Mouse (Mus musculus): Measurements from ENCODE around the gene Arnt2. TPM values are rescaled to one million over a fixed set of nuclear protein-coding genes. Genes with fewer than 3 reads are reported as not detected.

The Arnt2 gene
- polyA plus RNA-seq, 1 experiment from 2014 or later: 15.9 TPM

DNA sequence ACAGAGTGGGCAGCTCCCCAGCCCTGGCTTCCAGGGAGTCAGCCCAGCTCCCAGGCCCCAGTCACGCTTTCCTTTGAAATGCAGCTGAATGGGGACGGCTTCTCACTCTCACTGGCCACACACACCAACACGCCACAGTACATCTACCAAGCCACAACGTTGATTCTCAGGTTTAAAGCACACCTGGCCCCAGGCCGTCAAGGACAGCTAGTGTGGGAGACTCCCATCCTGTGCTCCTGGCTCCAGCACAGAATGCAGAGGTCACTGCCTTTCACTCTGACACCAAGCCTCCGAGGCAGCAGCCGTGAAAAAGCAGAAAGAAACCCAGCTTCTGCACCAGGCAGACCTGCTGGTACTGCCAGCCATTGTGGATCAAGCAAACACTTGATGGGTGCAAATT, 160.6 kb downstream of the Arnt2 start:
- 47% methylated on average over 7 of the region's 7 CpGs for WGBS
- Histone ChIP-seq H3K4me3 (no peak overlapping the region), H3K36me3 (peaks cover 43% of the 10 kb centered on the region), H3K27me3 (no peaks in the 10 kb centered on the region), H3K27ac (no peak overlapping the region), H3K4me1 (peaks cover 7% of the 10 kb centered on the region; the same call in 1 of the 2 replicates), H3K9ac (no peak overlapping the region), H3K9me3 (no peaks in the 10 kb centered on the region), H3K4me2 (replicated peaks) (no peak overlapping the region)
- ATAC-seq (ENCODE audit: low FRiP score, low read depth): no peak

DNA sequence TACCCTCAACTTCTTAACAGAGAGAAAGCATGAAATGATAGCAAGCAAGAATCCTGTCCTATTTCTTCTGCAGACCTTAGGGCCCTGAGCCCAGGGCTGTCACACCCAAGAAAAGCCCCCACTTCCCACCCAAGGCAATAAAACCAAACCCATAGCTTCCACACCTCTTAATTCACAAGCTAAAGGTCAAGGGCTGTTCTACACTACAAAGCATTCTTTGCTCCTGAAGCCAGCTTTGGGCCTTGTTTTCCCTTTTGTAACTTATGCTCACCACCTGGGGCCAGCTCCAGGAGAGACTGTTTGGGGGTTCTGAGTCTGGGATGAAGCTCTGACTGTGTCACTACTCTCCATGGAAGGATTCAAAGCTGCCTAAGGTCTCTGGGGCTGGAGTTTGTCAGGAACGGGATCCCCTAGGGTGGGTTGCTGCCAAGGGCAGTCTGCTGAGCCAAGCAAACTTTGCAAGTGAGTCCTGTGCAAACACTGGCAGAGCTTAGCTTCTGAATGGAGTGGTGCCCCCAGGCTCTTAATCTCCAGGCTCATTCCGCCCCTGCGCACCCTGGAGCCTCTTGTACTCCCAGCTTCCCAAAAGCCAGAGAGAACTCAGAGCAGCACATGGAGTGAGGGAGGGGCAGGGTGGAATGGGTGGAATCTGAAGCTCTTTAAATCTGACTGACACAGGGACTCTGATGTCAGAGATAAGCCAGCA, 161.9 kb downstream of the Arnt2 start:
- H3K36me3 ChIP-seq: peaks cover 35% of the 10 kb centered on the region
- H3K4me2 ChIP-seq (replicated peaks): no peak overlapping the region
- H3K4me3 ChIP-seq: no peak overlapping the region
- no peak overlapping the region for H3K9ac ChIP-seq
- peaks cover 7% of the 10 kb centered on the region; the same call in 1 of the 2 replicates for H3K4me1 ChIP-seq
- ATAC-seq (ENCODE audit: low FRiP score, low read depth): 0 out of 2 replicates have a peak, but pooled peaks have one; percentile 32
- peak overlapping the region; percentile 10; the same call in 1 of the 2 replicates for H3K27ac ChIP-seq
- no peaks in the 10 kb centered on the region for H3K27me3 ChIP-seq
- 37% methylated on average over 3 of the region's 3 CpGs for WGBS
- no peaks in the 10 kb centered on the region for H3K9me3 ChIP-seq

DNA sequence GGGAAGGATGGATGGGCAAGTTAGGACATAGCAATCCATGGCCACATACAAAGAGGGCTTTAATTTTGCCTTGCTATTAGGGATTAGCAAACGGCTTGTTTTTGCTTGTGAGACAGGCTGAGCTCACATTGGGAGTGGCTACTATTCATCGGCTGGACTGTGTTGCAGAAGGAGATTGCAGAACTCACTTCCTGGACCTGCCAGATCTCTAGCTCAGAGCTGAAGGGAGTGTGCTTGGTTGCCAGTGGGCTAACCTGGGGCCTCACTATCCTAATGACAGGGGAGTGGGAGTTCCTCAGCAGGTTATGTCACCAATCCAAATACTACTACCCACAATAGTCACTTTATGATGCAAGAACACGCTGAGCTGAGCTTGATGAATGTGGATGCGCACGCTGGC, 163.1 kb downstream of the Arnt2 start:
- no peak for ATAC-seq (ENCODE audit: low FRiP score, low read depth)
- no peaks in the 10 kb centered on the region for H3K27me3 ChIP-seq
- no peak overlapping the region for H3K9ac ChIP-seq
- H3K27ac ChIP-seq: no peak overlapping the region
- H3K4me3 ChIP-seq: no peak overlapping the region
- H3K9me3 ChIP-seq: no peaks in the 10 kb centered on the region
- 85% methylated on average over 5 of the region's 5 CpGs for WGBS
- H3K36me3 ChIP-seq: peaks cover 24% of the 10 kb centered on the region
- no peak overlapping the region for H3K4me2 ChIP-seq (replicated peaks)
- peaks cover 7% of the 10 kb centered on the region; the same call in 1 of the 2 replicates for H3K4me1 ChIP-seq

DNA sequence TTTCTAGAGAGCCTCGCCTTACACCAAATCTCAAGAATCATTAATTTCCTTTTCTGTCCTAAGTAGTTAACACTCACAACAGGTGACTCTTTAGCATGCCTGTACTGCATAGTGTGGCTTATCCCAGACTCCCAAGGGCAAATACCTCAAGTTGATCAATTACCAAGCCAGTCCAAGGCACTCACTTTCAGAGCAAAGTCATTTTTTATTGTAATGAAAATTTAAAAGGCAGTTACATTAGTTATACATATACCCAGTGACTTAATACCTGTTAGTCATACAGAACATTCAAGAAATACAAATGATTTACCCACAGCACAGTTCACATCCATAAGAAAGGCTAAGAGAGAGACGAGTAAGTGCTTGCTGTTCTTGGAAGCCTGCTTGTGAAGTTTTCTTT, 163.9 kb downstream of the Arnt2 start:
- H3K4me3 ChIP-seq: no peak overlapping the region
- no peaks in the 10 kb centered on the region for H3K9me3 ChIP-seq
- H3K27ac ChIP-seq: no peak overlapping the region
- peaks cover 7% of the 10 kb centered on the region; the same call in 1 of the 2 replicates for H3K4me1 ChIP-seq
- H3K9ac ChIP-seq: no peak overlapping the region
- 55% methylated on average over 2 of the region's 2 CpGs for WGBS
- peaks cover 22% of the 10 kb centered on the region for H3K36me3 ChIP-seq
- H3K27me3 ChIP-seq: no peaks in the 10 kb centered on the region
- H3K4me2 ChIP-seq (replicated peaks): no peak overlapping the region
- ATAC-seq (ENCODE audit: low FRiP score, low read depth): no peak

DNA sequence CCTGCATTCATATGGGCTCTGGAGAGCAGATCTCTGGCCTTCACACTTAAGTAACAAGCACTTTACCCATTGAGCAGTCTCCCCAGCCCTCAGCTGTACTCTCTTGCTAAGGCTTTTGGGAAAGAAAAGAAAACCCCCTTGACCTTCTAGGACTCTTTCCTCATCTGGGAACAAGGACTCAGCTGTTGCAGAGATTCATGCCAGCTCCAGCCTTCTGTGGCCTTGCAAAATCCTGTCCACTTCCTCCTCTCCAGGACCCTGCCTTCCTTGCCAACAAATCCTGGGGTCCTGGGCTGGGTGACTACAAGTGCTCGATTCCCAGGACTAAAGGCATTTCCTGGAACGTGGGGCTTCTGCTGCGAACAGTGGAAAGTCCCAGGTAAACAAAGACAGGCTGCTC, 169.6 kb downstream of the Arnt2 start:
- no peaks in the 10 kb centered on the region for H3K9me3 ChIP-seq
- no peak overlapping the region for H3K4me3 ChIP-seq
- H3K27ac ChIP-seq: no peak overlapping the region
- 68% methylated on average over 3 of the region's 3 CpGs for WGBS
- H3K36me3 ChIP-seq: no peaks in the 10 kb centered on the region
- H3K4me1 ChIP-seq: no peaks in the 10 kb centered on the region
- ATAC-seq (ENCODE audit: low FRiP score, low read depth): no peak
- H3K9ac ChIP-seq: no peak overlapping the region
- no peak overlapping the region for H3K4me2 ChIP-seq (replicated peaks)
- H3K27me3 ChIP-seq: no peaks in the 10 kb centered on the region

DNA sequence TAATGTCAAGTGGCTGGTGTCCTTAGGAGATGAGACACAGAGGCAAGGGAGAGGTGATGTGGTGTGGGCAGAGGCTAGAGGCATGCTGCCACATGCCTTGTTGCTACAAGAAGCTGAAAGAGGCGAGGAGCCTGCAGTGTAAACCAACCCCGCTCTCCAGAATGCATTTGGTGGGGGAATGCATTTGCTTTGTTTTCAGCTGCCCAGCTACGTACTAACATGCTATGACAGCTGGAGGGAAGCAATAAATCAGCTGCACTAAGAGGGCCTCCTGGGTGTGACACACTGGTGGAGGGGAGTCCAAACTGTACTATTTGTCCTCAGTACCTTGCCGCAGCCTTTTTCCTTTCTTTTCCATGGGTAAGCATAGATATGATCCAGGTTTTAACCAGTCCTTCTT, 172.3 kb downstream of the Arnt2 start:
- no peak overlapping the region for H3K4me3 ChIP-seq
- peak; percentile 71 for ATAC-seq (ENCODE audit: low FRiP score, low read depth)
- H3K27me3 ChIP-seq: no peaks in the 10 kb centered on the region
- no peak overlapping the region for H3K9ac ChIP-seq
- H3K4me2 ChIP-seq (replicated peaks): no peak overlapping the region
- 47% methylated on average over 4 of the region's 4 CpGs for WGBS
- H3K4me1 ChIP-seq: no peaks in the 10 kb centered on the region
- H3K27ac ChIP-seq: 0 out of 2 replicates have a peak overlapping the region, but pooled peaks have one; percentile 67
- no peaks in the 10 kb centered on the region for H3K36me3 ChIP-seq
- H3K9me3 ChIP-seq: no peaks in the 10 kb centered on the region

DNA sequence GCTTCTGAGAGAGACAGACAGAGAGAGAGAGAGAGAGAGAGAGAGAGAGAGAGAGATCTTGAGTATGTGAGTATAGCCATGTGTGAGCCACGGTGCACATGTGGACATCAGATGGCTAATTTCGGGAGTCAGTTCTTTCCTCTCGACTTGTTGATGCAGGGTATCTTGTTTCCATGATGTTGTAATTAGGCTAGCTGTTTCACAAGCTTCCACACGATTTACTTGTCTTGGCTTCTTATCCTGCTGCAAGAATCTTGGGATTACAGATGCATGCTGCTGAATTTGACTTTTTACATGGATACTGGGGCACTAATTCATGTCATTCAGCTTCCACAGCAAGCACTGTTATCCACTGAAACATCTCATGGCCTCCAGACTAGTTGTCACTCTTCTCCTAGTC, 178.6 kb downstream of the Arnt2 start:
- no peak for ATAC-seq (ENCODE audit: low FRiP score, low read depth)
- H3K4me3 ChIP-seq: no peak overlapping the region
- H3K9me3 ChIP-seq: no peaks in the 10 kb centered on the region
- H3K36me3 ChIP-seq: no peaks in the 10 kb centered on the region
- H3K4me1 ChIP-seq: no peaks in the 10 kb centered on the region
- no peak overlapping the region for H3K27ac ChIP-seq
- no peak overlapping the region for H3K4me2 ChIP-seq (replicated peaks)
- WGBS: 42% methylated on average over 4 of the region's 4 CpGs
- H3K27me3 ChIP-seq: no peaks in the 10 kb centered on the region
- no peak overlapping the region for H3K9ac ChIP-seq

DNA sequence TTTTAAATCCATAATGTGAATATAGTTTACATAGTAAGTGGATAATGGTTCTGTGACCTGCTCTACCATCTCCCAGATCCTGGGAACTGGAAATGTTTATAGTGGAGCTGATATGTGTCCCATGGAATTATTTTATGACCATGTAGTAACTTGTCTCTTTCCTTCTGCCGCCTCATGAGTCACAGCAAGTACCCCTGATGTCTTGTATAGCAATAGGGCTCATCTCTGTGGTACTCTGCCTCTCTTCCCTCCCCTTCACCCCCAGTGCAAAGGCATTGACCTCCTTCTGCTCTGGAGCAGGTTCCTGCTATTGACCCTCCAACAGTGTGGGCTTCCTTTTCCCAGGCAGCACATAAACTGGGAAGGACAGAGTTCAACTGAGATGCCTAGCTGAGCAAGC, 182.3 kb downstream of the Arnt2 start:
- Histone ChIP-seq H3K9ac (no peak overlapping the region), H3K4me3 (no peak overlapping the region), H3K27ac (no peak overlapping the region), H3K36me3 (no peaks in the 10 kb centered on the region), H3K9me3 (no peaks in the 10 kb centered on the region), H3K4me2 (replicated peaks) (no peak overlapping the region), H3K27me3 (no peaks in the 10 kb centered on the region), H3K4me1 (no peaks in the 10 kb centered on the region)
- WGBS: 63% methylated on average over 1 of the region's 1 CpGs
- no peak for ATAC-seq (ENCODE audit: low FRiP score, low read depth)

DNA sequence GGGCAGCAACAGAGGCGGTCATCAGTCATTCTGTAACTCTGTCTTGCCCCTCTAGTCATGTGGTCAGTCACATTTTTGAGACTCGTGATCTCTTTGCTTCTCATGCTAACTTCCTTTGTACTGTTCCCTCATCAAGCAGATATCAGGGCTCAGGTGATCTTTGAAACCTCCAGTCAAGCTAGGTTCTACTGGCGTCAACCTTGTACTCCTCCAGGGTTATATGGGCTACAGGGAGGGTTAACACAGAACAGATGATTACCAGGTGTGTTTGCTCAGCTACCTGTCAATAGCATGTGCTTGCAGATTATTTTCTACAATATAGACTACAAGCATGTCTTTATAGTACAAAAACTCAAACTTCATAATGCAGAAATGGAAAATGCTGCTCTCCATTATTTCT, 183.1 kb downstream of the Arnt2 start:
- ATAC-seq (ENCODE audit: low FRiP score, low read depth): no peak
- H3K4me2 ChIP-seq (replicated peaks): no peak overlapping the region
- H3K9me3 ChIP-seq: no peaks in the 10 kb centered on the region
- WGBS: 80% methylated on average over 3 of the region's 3 CpGs
- H3K9ac ChIP-seq: no peak overlapping the region
- no peak overlapping the region for H3K4me3 ChIP-seq
- H3K4me1 ChIP-seq: no peaks in the 10 kb centered on the region
- no peaks in the 10 kb centered on the region for H3K36me3 ChIP-seq
- H3K27ac ChIP-seq: no peak overlapping the region
- no peaks in the 10 kb centered on the region for H3K27me3 ChIP-seq

DNA sequence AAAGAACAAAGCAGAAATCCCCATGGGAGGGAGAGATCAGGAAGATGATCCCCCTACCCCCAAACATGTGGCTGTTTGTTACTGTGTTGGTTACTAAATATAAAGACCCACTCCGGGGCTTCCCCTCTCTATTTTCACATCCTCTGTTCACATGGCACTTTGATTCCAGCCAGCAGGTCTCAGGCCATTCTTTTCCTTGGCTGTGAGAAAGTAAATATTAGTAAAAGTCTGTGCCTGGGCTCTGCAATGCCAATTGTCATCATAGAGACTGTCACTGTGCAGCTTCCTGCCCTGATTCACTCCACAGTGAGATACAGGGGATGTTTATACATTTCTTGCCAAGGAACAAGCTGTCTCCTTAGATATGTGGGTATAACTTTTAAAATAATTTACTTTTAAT, 197.9 kb downstream of the Arnt2 start:
- H3K4me3 ChIP-seq: no peak overlapping the region
- no peaks in the 10 kb centered on the region for H3K9me3 ChIP-seq
- WGBS: 70% methylated on average over 1 of the region's 1 CpGs
- H3K36me3 ChIP-seq: no peaks in the 10 kb centered on the region
- no peaks in the 10 kb centered on the region for H3K4me1 ChIP-seq
- H3K4me2 ChIP-seq (replicated peaks): no peak overlapping the region
- H3K27ac ChIP-seq: no peak overlapping the region
- ATAC-seq (ENCODE audit: low FRiP score, low read depth): no peak
- H3K9ac ChIP-seq: no peak overlapping the region
- no peaks in the 10 kb centered on the region for H3K27me3 ChIP-seq

DNA sequence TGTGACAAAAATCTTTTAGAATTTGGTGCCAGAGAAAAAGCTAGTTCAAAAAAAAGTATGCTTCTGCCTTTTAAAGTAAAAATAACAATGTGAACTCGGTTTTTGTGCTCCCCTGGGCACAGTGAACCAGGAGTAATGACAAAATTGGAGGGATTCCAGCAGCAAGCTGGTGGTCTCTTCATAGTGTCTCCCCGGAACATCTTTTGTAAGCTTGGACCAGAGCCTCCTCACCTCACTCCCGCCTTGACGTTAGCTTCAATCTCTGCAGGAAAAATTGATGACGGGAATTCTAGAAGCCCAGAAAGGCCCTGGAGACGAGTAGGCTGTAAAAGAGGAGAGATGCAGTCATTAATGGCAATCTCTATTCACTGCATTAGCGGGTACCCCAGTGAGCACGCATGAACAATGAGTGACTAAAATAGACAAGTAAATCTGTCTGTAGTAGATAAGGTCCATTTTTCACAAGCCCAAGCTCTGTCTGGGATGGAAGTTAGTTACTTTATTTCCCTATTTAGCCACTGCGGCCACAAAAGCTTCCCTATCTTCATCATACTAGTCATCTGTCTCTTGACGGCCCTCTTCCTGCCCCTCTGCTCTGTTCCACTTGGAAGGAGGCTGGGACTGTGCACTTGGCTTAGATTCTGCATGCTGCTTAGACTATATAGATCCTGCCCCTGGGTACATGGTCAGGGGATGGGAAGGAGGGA, 199.2 kb downstream of the Arnt2 start:
- H3K4me2 ChIP-seq (replicated peaks): no peak overlapping the region
- no peaks in the 10 kb centered on the region for H3K9me3 ChIP-seq
- no peaks in the 10 kb centered on the region for H3K27me3 ChIP-seq
- no peak for ATAC-seq (ENCODE audit: low FRiP score, low read depth)
- H3K36me3 ChIP-seq: no peaks in the 10 kb centered on the region
- H3K4me1 ChIP-seq: no peaks in the 10 kb centered on the region
- WGBS: 63% methylated on average over 10 of the region's 10 CpGs
- no peak overlapping the region for H3K4me3 ChIP-seq
- H3K27ac ChIP-seq: no peak overlapping the region
- H3K9ac ChIP-seq: no peak overlapping the region

DNA sequence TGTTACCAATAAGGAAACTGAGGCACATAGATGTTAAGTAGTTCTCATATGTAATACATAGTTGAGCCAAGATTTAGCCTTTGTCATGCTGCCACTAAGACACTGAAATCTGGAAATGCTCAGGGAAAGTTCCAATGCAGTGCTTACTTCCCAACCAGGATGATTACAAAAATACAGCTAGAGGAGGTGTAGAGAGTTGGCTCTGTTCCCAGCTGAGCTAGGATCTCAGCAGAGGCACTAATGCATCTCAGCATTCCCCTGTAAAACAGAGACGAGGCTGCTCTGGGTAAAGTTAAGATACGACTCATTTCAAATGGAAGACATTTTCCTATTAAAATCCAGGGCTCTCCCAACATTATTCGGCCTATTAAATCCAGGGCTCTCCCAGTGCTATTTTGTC, 206.0 kb downstream of the Arnt2 start:
- no peaks in the 10 kb centered on the region for H3K36me3 ChIP-seq
- no peak overlapping the region for H3K4me3 ChIP-seq
- H3K4me2 ChIP-seq (replicated peaks): no peak overlapping the region
- no peaks in the 10 kb centered on the region for H3K9me3 ChIP-seq
- H3K27me3 ChIP-seq: no peaks in the 10 kb centered on the region
- peak; percentile 84 for ATAC-seq (ENCODE audit: low FRiP score, low read depth)
- 42% methylated on average over 3 of the region's 3 CpGs for WGBS
- no peak overlapping the region for H3K9ac ChIP-seq
- H3K4me1 ChIP-seq: peaks cover 5% of the 10 kb centered on the region; the same call in 1 of the 2 replicates
- H3K27ac ChIP-seq: no peak overlapping the region; the same call in 1 of the 2 replicates

Data from limb, embryonic 13.5 days (tissue).